Mouse (Mus musculus) heart, postnatal 36 days (tissue): Measurements from ENCODE around the gene Aoc3. TPM values are rescaled to one million over a fixed set of nuclear protein-coding genes. Genes with fewer than 3 reads are reported as not detected.
"Not testable (repeated sequence)": the region's sequence is repeated elsewhere in the genome, so short reads cannot be mapped to it uniquely, and the experiment has no call there.

ENCODE experiments used
- DNase-seq, 2 experiments: peaks; one replicate each; pipeline ENCODE4 v3.0.0; 2021 to 2022
- intact Hi-C: fragments of 180-260 bp; cut with DNase I; formaldehyde crosslinking; loops from one replicate; pipeline ENCODE4 v1.15.1; 2025
- total RNA-seq, 2 experiments: library from RNA; stranded (reverse); gene quantifications; 2 replicates each; pipeline ENCODE4 v1.2.3; 2021

The Aoc3 gene
- total RNA-seq, 2 experiments from 2014 or later, result 13.5 to 16.7 TPM

DNA sequence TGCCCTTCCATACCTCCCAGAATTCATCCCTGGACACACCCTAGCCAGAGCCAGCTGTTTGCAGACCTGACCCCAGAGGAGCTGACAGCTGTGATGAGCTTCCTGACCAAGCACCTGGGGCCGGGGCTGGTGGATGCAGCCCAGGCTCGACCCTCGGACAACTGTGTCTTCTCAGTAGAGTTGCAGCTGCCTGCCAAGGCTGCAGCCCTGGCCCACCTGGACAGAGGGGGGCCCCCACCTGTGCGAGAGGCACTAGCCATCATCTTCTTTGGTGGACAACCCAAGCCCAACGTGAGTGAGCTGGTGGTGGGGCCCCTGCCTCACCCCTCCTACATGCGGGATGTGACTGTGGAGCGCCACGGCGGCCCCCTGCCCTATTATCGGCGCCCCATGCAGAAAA is 5.2 kb upstream of the Aoc3 start:
- DNase-seq, intact Hi-C loops: not testable (repeated sequence)

GRCm38 (mm10) chr11:101326147-101326546 is 4.3 kb upstream of the Aoc3 start:
- intact Hi-C loops, result no loop called here
- no peak for DNase-seq

DNA sequence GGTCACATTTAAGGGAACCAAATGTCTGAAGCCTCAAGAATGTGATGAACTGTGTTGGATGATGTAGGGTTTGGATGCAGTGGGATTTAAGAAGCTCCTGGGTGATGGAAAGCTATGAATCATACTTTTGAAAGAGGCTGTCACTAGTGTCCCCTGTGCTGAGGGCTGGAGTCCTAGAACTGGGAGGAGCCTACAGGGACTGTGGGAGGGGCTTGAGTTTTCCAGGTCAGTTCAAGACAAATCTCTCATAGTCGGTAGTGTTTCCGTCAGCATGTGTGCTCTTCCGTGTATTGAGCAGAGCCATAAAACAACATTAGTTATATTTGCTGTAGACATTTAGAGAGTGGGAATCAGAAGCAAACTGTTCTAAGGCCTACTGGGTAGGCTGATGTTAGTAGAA is 3.1 kb upstream of the Aoc3 start:
- intact Hi-C loops, result no loop called here
- DNase-seq, result no peak

- intact Hi-C loops, result loop anchor here (2.0 kb wide), 1 partner anchor 32 kb away; no protein-coding TSS in a partner anchor
- peak; percentile 55 to 60 for DNase-seq
These were observed 1.3 kb upstream of the Aoc3 start for GRCm38 (mm10) chr11:101328941-101329635.

DNA sequence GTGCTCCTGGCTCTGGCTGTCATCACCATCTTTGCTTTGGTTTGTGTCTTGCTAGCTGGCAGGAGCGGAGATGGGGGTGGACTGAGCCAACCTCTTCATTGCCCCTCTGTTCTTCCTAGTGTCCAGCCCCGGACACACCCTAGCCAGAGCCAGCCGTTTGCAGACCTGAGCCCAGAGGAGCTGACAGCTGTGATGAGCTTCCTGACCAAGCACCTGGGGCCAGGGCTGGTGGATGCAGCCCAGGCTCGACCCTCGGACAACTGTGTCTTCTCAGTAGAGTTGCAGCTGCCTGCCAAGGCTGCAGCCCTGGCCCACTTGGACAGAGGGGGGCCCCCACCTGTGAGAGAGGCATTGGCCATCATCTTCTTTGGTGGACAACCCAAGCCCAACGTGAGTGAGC is 556 bp downstream of the Aoc3 start:
- DNase-seq, intact Hi-C loops: not testable (repeated sequence)

- DNase-seq, result no peak
- intact Hi-C loops, result no loop called here
These were observed 2.1 kb downstream of the Aoc3 start for GRCm38 (mm10) chr11:101332537-101332936.

DNA sequence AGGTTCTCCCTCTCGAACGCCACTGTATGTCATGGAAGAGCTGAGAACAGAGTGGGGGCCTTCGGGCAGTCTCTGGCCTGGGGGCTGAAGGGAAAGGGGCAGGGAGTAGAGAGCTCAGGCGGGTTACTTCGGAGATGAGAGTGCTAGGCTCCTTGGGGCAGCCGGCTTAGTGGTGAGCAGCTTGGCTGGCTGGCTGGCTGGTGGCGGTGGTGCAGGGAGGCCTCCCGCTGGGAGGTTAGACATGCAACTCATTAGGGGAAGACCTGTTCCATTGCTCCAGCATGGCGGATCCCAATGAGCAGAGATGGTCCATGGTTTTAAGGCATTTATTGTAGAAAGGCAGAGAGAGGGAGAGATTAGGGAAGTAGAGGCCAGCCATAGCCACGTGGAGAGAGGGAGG is 3.6 kb downstream of the Aoc3 start:
- intact Hi-C loops, result no loop called here
- DNase-seq, result no peak

DNA sequence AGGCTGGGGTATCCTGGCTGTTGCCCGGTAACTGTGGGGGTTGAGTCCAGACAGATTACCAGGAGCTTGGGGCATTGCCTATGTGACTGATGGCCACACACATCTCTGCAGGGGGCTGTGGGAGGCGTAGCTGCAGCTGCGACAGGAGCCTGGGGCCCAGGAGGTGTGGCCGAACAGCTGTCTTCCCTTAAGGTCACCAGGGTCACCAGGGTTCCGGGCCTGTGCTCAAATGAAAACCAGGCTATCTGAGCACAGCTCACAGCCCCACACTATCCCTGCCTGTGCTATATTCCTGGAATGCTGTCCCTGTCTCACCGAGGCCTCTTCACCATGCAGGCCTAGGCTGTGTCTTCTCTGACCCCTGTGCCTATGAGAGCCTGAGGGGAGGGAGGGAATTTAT is 4.1 kb downstream of the Aoc3 start:
- intact Hi-C loops, result no loop called here
- DNase-seq, result no peak

- DNase-seq, result no peak
- intact Hi-C loops, result no loop called here
These were observed 5.3 kb downstream of the Aoc3 start for GRCm38 (mm10) chr11:101335685-101336084.

DNA sequence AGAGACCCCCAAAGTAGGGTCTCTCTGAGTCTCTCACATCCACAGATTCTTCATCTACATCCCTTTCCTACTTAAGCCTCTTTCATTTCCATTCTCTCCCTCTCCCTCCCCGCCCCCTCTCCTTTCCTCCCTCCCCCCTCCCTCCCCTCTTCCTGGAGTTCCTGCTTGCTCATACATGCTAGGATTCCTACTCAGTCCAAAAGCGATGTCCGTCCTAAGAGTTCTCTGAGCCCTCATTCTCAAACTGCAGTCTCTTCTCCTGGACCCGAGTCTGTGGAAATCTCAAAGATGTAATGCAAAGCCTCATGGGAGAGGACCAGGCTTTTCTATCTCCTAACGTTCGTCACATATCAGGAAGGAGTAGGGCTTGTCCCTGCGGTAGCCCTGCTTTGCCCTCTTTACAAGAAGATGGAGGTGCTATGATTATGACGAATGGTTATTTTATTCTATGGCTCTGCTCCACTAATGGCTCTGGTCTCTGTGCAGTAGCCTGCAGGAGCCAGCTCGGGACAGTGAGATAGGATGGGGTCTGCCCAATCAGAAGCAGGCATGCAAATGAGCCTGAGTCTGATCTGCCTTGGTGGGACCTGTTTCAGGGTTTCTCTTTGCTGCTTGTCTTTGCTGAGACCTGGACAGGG is 7.8 kb downstream of the Aoc3 start:
- intact Hi-C loops, result no loop called here

DNA sequence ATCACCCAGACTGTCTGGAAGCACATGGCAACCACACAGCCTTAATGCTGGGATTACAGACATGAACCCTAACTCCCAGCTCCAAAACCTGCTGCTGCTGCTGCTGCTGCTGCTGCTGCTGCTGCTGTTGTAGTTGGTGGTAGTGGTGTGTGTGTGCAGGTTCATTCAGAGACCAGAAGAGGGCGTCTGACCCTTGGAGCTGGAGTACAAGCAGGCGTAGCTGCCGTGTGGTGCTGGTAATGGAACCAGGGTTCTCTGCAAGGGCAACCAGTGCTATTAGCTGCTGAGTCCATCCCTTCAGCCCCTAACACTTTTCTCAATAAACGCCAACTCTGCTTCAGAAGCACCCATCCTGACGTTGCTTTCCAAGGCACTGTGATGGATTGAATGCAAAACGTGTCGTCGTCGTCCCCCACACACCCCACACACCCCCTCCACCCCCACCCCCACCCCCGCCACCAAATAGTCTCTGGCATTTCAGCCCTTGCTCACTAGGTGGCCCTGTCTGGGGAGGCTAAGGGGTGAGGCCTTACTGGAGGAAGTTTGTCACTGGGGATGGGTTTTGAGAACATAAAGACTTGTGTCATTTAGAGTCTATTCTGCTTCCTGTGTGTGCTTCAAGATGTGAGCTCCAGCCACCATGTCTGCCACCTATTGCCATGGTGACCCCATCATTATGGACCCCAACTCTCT is 16.8 kb downstream of the Aoc3 start:
- DNase-seq, result no peak
- intact Hi-C loops, result no loop called here

More for the DNA sequence above, 7.8 kb downstream of the Aoc3 start:
- DNase-seq, result no peak

- no peak for DNase-seq
- intact Hi-C loops, result no loop called here
These were observed 18.4 kb downstream of the Aoc3 start for GRCm38 (mm10) chr11:101348774-101349173.

- intact Hi-C loops, result no loop called here
- DNase-seq, result no peak
These were observed 18.8 kb downstream of the Aoc3 start for GRCm38 (mm10) chr11:101349216-101349615.

- intact Hi-C loops, result no loop called here
- no peak for DNase-seq
These were observed 20.8 kb downstream of the Aoc3 start for GRCm38 (mm10) chr11:101351100-101351720.

DNA sequence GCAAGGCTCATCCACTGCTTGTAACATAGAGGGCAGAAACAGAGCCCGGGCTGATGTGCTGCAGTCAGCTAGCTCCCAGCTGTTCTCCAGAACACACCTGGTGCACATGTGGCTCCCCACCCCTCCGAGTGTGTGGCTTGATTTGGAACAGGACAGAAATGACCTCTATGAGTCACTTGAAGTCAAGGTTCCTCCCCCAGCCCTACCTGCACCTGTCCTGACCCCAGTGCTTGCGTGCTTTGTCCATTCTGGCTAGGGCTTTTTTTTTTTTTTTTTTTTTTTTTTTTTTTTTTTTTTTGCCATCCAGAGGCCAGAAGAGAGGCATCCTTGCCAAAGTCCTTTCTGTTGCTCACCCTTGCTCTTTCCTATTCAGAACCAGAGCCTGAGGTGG is 21.3 kb downstream of the Aoc3 start:
- intact Hi-C loops, result no loop called here
- DNase-seq, result no peak

- intact Hi-C loops, result no loop called here
- no peak for DNase-seq
These were observed 23.0 kb downstream of the Aoc3 start for GRCm38 (mm10) chr11:101353436-101353835.

GRCm38 (mm10) chr11:101354438-101355010 is 24.1 kb downstream of the Aoc3 start:
- no peak for DNase-seq
- intact Hi-C loops, result no loop called here

DNA sequence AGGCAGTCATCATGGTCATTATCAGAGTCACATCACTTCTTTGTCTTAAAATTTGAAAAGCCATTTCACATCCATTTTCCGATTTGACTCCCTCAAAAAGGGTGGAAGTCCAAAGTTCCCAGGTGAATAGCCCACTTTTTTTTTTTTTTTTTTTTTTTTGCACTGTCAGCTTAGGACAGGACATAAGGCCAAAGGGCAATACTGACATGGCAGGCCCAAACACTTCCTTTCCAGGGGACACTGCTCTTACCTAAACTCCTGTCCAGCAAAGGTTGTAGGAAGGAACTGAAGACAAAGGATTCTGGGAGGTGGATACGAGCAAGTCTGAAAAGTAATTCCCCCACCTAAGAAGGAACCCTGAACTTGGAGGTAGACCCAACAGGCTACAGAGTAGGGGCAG is 25.5 kb downstream of the Aoc3 start:
- intact Hi-C loops, result no loop called here
- no peak for DNase-seq

DNA sequence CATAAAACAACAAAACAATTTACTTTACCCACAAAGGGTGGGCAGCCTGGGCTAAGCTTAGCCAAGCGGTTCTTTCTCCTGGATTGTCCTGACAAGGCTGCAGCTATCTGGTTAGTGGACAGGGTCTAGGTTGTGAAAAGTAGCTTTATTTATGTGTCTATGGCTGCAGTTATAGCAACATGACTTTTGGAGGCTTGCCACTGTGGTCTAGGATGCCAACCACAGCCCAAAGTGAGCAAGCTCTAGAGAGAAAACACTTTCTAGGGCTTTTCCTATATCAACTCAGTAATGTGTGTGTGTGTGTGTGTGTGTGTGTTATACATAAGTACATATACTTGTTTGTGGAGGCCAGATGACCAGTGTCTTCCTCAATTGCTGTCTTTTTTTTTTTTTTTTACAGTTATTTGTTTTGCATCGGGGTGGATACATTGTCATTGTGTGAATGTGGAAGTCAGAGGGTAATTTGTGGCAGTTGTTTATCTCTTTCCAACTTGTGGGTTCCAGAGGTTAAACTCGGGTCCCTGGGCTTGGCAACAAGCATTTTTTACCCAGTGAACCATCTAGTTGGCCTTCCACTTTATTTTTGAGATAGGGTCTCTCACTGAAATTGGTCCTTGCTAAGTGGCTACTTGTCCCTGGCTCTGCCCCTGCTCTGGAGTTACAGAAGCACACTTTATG is 27.2 kb downstream of the Aoc3 start:
- intact Hi-C loops, result no loop called here
- no peak for DNase-seq

GRCm38 (mm10) chr11:101359776-101360175 is 29.4 kb downstream of the Aoc3 start:
- intact Hi-C loops, result loop anchor here (2.0 kb wide), 1 partner anchor 31 kb away; no protein-coding TSS in a partner anchor
- DNase-seq, result no peak
